Mouse (Mus musculus): ENCODE measurements around the gene Isg15. TPM values are rescaled to one million over a fixed set of nuclear protein-coding genes. Genes with fewer than 3 reads are reported as not detected.
A peak's percentile ranks its signal among the peaks of the same experiment; 100 is the strongest.

Isg15 gene
- polyA plus RNA-seq, 1 experiment from 2014 or later = 3.2 TPM

- no peak overlapping the region for H3K27ac ChIP-seq (replicated peaks)
- WGBS = 95% methylated on average over 11 of the region's 11 CpGs
- no peak overlapping the region for H3K4me2 ChIP-seq
- no peaks in the 10 kb centered on the region for H3K9me3 ChIP-seq (replicated peaks)
- ATAC-seq (ENCODE audit: low FRiP score) = no peak
- peaks cover 21% of the 10 kb centered on the region; the same call in 1 of the 2 replicates for H3K36me3 ChIP-seq
- no peak overlapping the region for H3K9ac ChIP-seq (replicated peaks)
- H3K4me1 ChIP-seq = no peaks in the 10 kb centered on the region
- no peaks in the 10 kb centered on the region for H3K27me3 ChIP-seq (replicated peaks)
- no peak overlapping the region for H3K4me3 ChIP-seq (replicated peaks)
Measured at GRCm38 (mm10) chr4:156219936-156220335, 19.3 kb upstream of the Isg15 start.

DNA sequence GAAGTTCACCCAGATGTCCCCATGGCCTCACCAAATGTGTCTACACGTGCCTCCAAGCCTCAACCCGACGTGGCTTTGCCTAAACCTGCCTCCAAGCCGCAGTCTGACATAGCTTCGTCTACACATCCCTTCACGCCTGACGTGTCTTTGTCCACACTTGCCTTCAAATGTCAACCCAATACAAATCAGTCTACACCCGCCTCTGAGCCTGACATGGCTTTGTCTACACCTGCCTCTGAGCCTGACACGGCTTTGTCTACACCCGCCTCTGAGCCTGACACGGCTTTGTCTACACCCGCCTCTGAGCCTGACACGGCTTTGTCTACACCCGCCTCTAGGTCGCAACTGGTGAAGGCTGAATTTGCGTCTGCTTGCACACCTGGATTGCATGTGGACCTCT lies 17.2 kb upstream of the Isg15 start:
- Histone ChIP-seq H3K27ac (replicated peaks) (no peak overlapping the region), H3K36me3 (peaks cover 16% of the 10 kb centered on the region; the same call in 1 of the 2 replicates), H3K9me3 (replicated peaks) (no peaks in the 10 kb centered on the region), H3K9ac (replicated peaks) (no peak overlapping the region), H3K27me3 (replicated peaks) (no peaks in the 10 kb centered on the region), H3K4me2 (no peak overlapping the region), H3K4me1 (no peaks in the 10 kb centered on the region), H3K4me3 (replicated peaks) (no peak overlapping the region)
- ATAC-seq (ENCODE audit: low FRiP score) = no peak
- WGBS = 89% methylated on average over 16 of the region's 16 CpGs

DNA sequence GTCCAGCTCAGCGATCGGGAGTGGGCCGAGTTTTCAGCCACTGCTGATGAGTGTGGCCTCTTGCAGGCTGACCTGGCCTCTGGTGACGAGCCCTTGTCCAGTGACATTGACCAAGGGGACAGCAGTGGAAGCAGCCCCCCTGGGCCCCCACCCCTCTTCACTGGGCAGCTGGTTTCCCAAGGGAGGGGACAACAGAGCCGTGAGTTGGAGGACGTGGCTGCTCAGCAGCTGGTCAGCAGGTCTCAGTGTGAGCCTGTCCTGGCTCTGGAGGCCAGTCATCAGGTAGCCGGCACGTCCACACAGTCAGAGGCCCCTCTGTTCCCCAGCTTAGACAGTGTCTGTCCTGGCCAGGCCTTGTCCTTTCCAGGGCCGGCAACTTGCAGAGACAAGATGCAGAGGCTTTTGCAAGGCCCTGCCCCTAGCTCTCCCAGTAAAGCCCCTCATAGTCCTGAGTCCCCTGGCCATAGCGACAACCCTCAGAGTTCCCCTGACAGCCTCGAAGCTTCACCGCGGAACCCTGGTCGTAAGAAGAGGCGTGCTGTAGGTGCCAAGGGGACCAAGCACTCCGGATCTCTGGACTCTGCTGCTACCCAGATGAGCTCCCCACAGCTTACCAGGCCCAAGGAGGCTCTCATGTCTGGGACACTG lies 16.5 kb upstream of the Isg15 start:
- Histone ChIP-seq H3K27me3 (replicated peaks) (no peaks in the 10 kb centered on the region), H3K36me3 (peaks cover 9% of the 10 kb centered on the region; the same call in 1 of the 2 replicates), H3K9ac (replicated peaks) (no peak overlapping the region), H3K4me1 (no peaks in the 10 kb centered on the region), H3K9me3 (replicated peaks) (no peaks in the 10 kb centered on the region), H3K4me2 (no peak overlapping the region), H3K4me3 (replicated peaks) (no peak overlapping the region), H3K27ac (replicated peaks) (no peak overlapping the region)
- no peak for ATAC-seq (ENCODE audit: low FRiP score)
- WGBS = 84% methylated on average over 16 of the region's 16 CpGs

GRCm38 (mm10) chr4:156216196-156216595 lies 15.6 kb upstream of the Isg15 start:
- ATAC-seq (ENCODE audit: low FRiP score) = no peak
- Histone ChIP-seq H3K4me3 (replicated peaks) (no peak overlapping the region), H3K27ac (replicated peaks) (no peak overlapping the region), H3K9ac (replicated peaks) (no peak overlapping the region), H3K4me2 (no peak overlapping the region), H3K9me3 (replicated peaks) (no peaks in the 10 kb centered on the region), H3K4me1 (no peaks in the 10 kb centered on the region), H3K36me3 (peaks cover 2% of the 10 kb centered on the region; the same call in 1 of the 2 replicates), H3K27me3 (replicated peaks) (no peaks in the 10 kb centered on the region)
- WGBS = 93% methylated on average over 2 of the region's 2 CpGs

GRCm38 (mm10) chr4:156215649-156216048 lies 15.0 kb upstream of the Isg15 start, which contains the start of gene Perm1:
Gene Perm1 (plus strand): TSS chr4:156215868.
- ATAC-seq (ENCODE audit: low FRiP score) = no peak
- no peak within 1 kb of the TSS for H3K4me2 ChIP-seq
- no peak within 1 kb of the TSS for H3K4me3 ChIP-seq (replicated peaks)
- WGBS = 79% methylated on average over 4 of the region's 4 CpGs
- H3K27ac ChIP-seq (replicated peaks) = no peak within 1 kb of the TSS
- no peaks in the 10 kb centered on the region for H3K36me3 ChIP-seq
- H3K9me3 ChIP-seq (replicated peaks) = no peaks in the 10 kb centered on the region
- H3K4me1 ChIP-seq = no peaks in the 10 kb centered on the region
- H3K27me3 ChIP-seq (replicated peaks) = no peaks in the 10 kb centered on the region
- no peak within 1 kb of the TSS for H3K9ac ChIP-seq (replicated peaks)

DNA sequence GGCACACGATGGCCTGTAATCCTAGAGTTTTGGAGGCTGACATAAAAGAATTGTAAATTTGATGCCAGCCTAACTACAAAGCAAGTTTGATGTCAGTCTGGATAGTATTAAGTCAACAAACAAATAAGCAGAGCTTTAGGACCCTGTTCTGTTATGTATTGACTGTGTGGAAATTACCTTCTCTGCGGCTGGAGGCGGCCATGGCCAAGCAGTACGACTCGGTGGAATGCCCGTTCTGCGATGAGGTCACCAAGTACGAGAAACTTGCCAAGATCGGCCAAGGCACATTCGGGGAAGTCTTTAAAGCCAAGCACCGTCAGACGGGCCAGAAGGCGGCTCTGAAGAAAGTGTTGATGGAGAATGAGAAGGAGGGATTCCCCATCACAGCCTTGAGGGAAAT lies 12.5 kb upstream of the Isg15 start:
- no peaks in the 10 kb centered on the region for H3K4me1 ChIP-seq
- no peak overlapping the region for H3K9ac ChIP-seq (replicated peaks)
- WGBS = 93% methylated on average over 13 of the region's 13 CpGs
- ATAC-seq (ENCODE audit: low FRiP score) = no peak
- no peak overlapping the region for H3K4me3 ChIP-seq (replicated peaks)
- H3K27me3 ChIP-seq (replicated peaks) = no peaks in the 10 kb centered on the region
- no peak overlapping the region for H3K4me2 ChIP-seq
- no peaks in the 10 kb centered on the region for H3K36me3 ChIP-seq
- H3K9me3 ChIP-seq (replicated peaks) = no peaks in the 10 kb centered on the region
- no peak overlapping the region for H3K27ac ChIP-seq (replicated peaks)

DNA sequence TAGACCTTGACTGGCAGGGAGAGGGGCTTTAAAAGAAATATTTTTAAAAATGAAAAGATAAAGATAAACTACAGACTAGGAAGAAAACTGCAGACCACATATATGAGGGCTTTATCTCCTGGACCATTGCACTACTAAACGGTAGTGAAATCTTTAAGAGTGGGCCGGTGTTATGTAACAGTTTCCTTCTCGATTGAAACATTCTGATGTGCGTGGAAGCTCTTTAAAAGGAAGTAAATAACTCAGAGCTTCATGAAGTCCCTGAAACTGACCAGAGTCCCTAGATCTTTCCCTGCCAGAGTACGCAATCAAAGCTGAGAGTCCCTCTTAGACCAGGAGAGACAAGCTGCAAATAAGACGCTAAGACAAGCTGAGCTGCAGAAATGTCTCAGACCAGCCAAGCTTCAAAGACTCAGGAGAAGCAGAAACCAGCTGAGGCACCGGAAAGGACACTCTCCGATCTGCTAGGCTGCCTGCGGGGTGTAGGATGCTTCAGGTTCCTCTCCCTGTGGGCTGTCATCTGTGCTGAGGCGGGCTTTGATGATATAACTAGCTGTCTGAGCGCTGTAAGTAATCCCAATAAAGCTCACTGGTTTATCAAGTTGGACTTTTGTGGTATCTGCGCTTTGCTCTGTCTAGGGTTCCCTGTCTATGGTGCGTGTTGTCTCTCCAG lies 9.5 kb upstream of the Isg15 start:
- Histone ChIP-seq H3K4me2 (no peak overlapping the region), H3K9me3 (replicated peaks) (no peaks in the 10 kb centered on the region), H3K4me3 (replicated peaks) (no peak overlapping the region), H3K36me3 (no peaks in the 10 kb centered on the region), H3K4me1 (peaks cover 3% of the 10 kb centered on the region; the same call in 1 of the 2 replicates), H3K27me3 (replicated peaks) (peaks cover 3% of the 10 kb centered on the region; the same call in 1 of the 2 replicates), H3K27ac (replicated peaks) (no peak overlapping the region), H3K9ac (replicated peaks) (no peak overlapping the region)
- 79% methylated on average over 13 of the region's 13 CpGs for WGBS
- no peak for ATAC-seq (ENCODE audit: low FRiP score)

GRCm38 (mm10) chr4:156208872-156209271 lies 8.3 kb upstream of the Isg15 start:
- Histone ChIP-seq H3K4me3 (replicated peaks) (no peak overlapping the region), H3K9me3 (replicated peaks) (no peaks in the 10 kb centered on the region), H3K36me3 (no peaks in the 10 kb centered on the region), H3K27ac (replicated peaks) (no peak overlapping the region), H3K27me3 (replicated peaks) (peaks cover 10% of the 10 kb centered on the region; the same call in 1 of the 2 replicates), H3K4me1 (peaks cover 7% of the 10 kb centered on the region), H3K4me2 (no peak overlapping the region), H3K9ac (replicated peaks) (no peak overlapping the region)
- no peak for ATAC-seq (ENCODE audit: low FRiP score)
- 92% methylated on average over 4 of the region's 4 CpGs for WGBS

GRCm38 (mm10) chr4:156203413-156204131 lies 3.0 kb upstream of the Isg15 start:
- Histone ChIP-seq H3K9ac (replicated peaks) (peak overlapping the region; percentile 68), H3K9me3 (replicated peaks) (no peaks in the 10 kb centered on the region), H3K4me2 (peak overlapping the region; percentile 87), H3K27ac (replicated peaks) (peak overlapping the region; percentile 73), H3K27me3 (replicated peaks) (peaks cover 11% of the 10 kb centered on the region), H3K4me1 (peaks cover 23% of the 10 kb centered on the region), H3K4me3 (replicated peaks) (peak overlapping the region; percentile 52), H3K36me3 (no peaks in the 10 kb centered on the region)
- WGBS = under 1% methylated on average over 49 of the region's 49 CpGs
- ATAC-seq (ENCODE audit: low FRiP score) = peak; percentile 46

DNA sequence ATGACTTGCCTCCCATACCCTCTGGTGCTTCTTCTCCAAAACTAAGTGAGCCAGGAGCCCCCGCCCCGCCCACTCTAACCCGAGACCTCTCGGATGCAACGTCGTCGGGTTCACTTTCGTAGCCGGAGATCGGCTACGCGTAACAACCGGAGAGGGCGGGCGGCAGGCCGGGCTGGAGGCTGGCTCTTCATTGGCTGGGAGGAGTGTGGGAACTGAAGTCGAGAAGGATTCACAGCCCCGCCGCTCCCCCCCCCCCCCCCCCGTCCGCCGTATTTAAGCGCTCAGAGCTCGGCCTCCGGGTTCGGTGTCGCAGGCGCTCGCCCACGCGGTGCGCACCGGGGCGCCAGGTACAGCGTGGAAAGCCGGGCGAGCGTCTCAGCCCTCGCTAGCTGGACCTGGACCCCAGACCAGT lies 2.4 kb upstream of the Isg15 start, which contains the start of gene AW011738:
TSS of gene AW011738 (plus strand) at position 304 of the 412 bp plus-strand sequence.
- H3K9ac ChIP-seq (replicated peaks) = peak within 1 kb of the TSS; percentile 68
- H3K27me3 ChIP-seq (replicated peaks) = peaks cover 11% of the 10 kb centered on the region
- under 1% methylated on average over 36 of the region's 39 CpGs for WGBS

GRCm38 (mm10) chr4:156202462-156202893 lies 1.9 kb upstream of the Isg15 start:
- H3K27ac ChIP-seq (replicated peaks) = peak overlapping the region; percentile 77
- peak overlapping the region; percentile 68 for H3K9ac ChIP-seq (replicated peaks)
- H3K27me3 ChIP-seq (replicated peaks) = peaks cover 11% of the 10 kb centered on the region
- no peaks in the 10 kb centered on the region for H3K9me3 ChIP-seq (replicated peaks)
- H3K4me2 ChIP-seq = peak overlapping the region; percentile 87
- peaks cover 26% of the 10 kb centered on the region for H3K4me1 ChIP-seq
- H3K36me3 ChIP-seq = no peaks in the 10 kb centered on the region
- 50% methylated on average over 12 of the region's 12 CpGs for WGBS
- no peak for ATAC-seq (ENCODE audit: low FRiP score)
- H3K4me3 ChIP-seq (replicated peaks) = peak overlapping the region; percentile 52

More for the DNA sequence above, 2.4 kb upstream of the Isg15 start, which contains the start of gene AW011738:
- no peaks in the 10 kb centered on the region for H3K36me3 ChIP-seq
- peak within 1 kb of the TSS; percentile 87 for H3K4me2 ChIP-seq
- H3K27ac ChIP-seq (replicated peaks) = peak within 1 kb of the TSS; percentile 77
- peak within 1 kb of the TSS; percentile 52 for H3K4me3 ChIP-seq (replicated peaks)
- no peaks in the 10 kb centered on the region for H3K9me3 ChIP-seq (replicated peaks)
- peak; percentile 74 for ATAC-seq (ENCODE audit: low FRiP score)
- H3K4me1 ChIP-seq = peaks cover 23% of the 10 kb centered on the region

All from neural tube, embryonic 15.5 days (tissue).